Mouse (Mus musculus) lung, postnatal 0 days (tissue): ENCODE data around the gene Eid3.

Experiments
- CTCF ChIP-seq: IDR thresholded peaks from 2 replicates; pipeline ENCODE4 v1.5.1; 2016; ENCODE audit warnings: antibody characterized with exemption, mild to moderate bottlenecking
- EP300 ChIP-seq: IDR thresholded peaks from 2 replicates; pipeline ENCODE4 v1.6.1; 2016; ENCODE audit warnings: antibody characterized with exemption, mild to moderate bottlenecking, control low read depth

- TF ChIP-seq EP300 (no peak), CTCF (no peak)
Observed at GRCm38 (mm10) chr10:82818661-82819060, 47.8 kb upstream of the Eid3 start.
